Mouse (Mus musculus): Measurements from ENCODE around the gene Gm16506.
"Not testable (repeated sequence)": the region's sequence is repeated elsewhere in the genome, so short reads cannot be mapped to it uniquely, and the experiment has no call there.

- not testable (repeated sequence) for TF ChIP-seq CTCF (IDR thresholded peaks at IDR 0.05; ENCODE audit: control insufficient read depth, insufficient read depth, low read length); POLR2A (IDR thresholded peaks at IDR 0.05; ENCODE audit: borderline replicate concordance, control insufficient read depth, low read depth, low read length)
These were observed 50.2 kb downstream of the Gm16506 start, which contains the start of gene Gm8165 for GRCm38 (mm10) chr14:43677099-43677498.

All from bone marrow, adult 2 months (tissue).